In genomic region chr11:101174389-101174745, GRCm38 (mm10) we compare ENCODE assay signal across 8 mouse cellular contexts. TPM values are rescaled to one million over a fixed set of nuclear protein-coding genes. Genes with fewer than 3 reads are reported as not detected.
DNase-seq lines count a peak whose midpoint lies in the region; ATAC-seq lines count a peak whose summit lies in the region.

No protein-coding gene starts in this region.

- no peak for DNase-seq in kidney, postnatal 4 days
- peak; percentile 67 for DNase-seq in cerebellum, adult 8-10 months
- no peak for DNase-seq in gastrocnemius, adult 18-20 months (ENCODE audit: low spot score)
- DNase-seq in adrenal gland, postnatal 4 days (ENCODE audit: low spot score in 2 of 2): no peak

- no peaks in the 10 kb centered on the region; the same call in 1 of the 2 replicates for H3K79me2 ChIP-seq in macrophage (ENCODE audit: inconsistent target)

- H3K36me3 ChIP-seq in kidney, embryonic 15.5 days: no peaks in the 10 kb centered on the region
- H3K36me3 ChIP-seq in heart, embryonic 16.5 days (ENCODE audit: control insufficient read depth, insufficient read depth): no peaks in the 10 kb centered on the region
- no peaks in the 10 kb centered on the region for H3K36me3 ChIP-seq in macrophage (ENCODE audit: inconsistent target)

- H3K4me1 ChIP-seq in kidney, embryonic 15.5 days: peaks cover 80% of the 10 kb centered on the region
- H3K4me1 ChIP-seq in heart, embryonic 16.5 days (ENCODE audit: control insufficient read depth, insufficient read depth, low read length): peaks cover 46% of the 10 kb centered on the region

- peak overlapping the region; percentile 44 for H3K9ac ChIP-seq in kidney, embryonic 15.5 days
- peak overlapping the region; percentile 72 for H3K9ac ChIP-seq in heart, embryonic 16.5 days (ENCODE audit: low read length)

- H3K27me3 ChIP-seq in kidney, embryonic 15.5 days: peaks cover 46% of the 10 kb centered on the region
- H3K27me3 ChIP-seq in heart, embryonic 16.5 days (ENCODE audit: control insufficient read depth, insufficient read depth, low read length): peaks cover 12% of the 10 kb centered on the region

- peak overlapping the region; percentile 94 for H3K27ac ChIP-seq in kidney, embryonic 15.5 days
- H3K27ac ChIP-seq in heart, embryonic 16.5 days (ENCODE audit: low read length): peak overlapping the region; percentile 83
- H3K27ac ChIP-seq in macrophage: peak overlapping the region; percentile 37

- H3K4me3 ChIP-seq in kidney, embryonic 15.5 days (replicated peaks): peak overlapping the region; percentile 41
- H3K4me3 ChIP-seq in heart, embryonic 16.5 days (ENCODE audit: low read length): peak overlapping the region; percentile 45
- peak overlapping the region; percentile 22 for H3K4me3 ChIP-seq in macrophage (ENCODE audit: inconsistent target)

- peak overlapping the region; percentile 94 for H3K4me2 ChIP-seq in kidney, embryonic 15.5 days
- H3K4me2 ChIP-seq in heart, embryonic 16.5 days (ENCODE audit: low read depth, low read length): peak overlapping the region; percentile 83

- no peak for ATAC-seq in kidney, embryonic 15.5 days (replicated peaks; ENCODE audit: low FRiP score)
- no peak for ATAC-seq in heart, embryonic 16.5 days (replicated peaks; ENCODE audit: extremely low read depth, insufficient read depth, low FRiP score)
- ATAC-seq in inflammation-experienced regulatory T-cells, adult 6 months: no peak

- 28% methylated on average over 9 of the region's 9 CpGs for WGBS in kidney, embryonic 15.5 days
- 34% methylated on average over 9 of the region's 9 CpGs for WGBS in heart, embryonic 16.5 days
- WGBS in macrophage (ENCODE audit: missing documents): 36% methylated on average over 8 of the region's 9 CpGs

- no peaks in the 10 kb centered on the region for H3K9me3 ChIP-seq in kidney, embryonic 15.5 days (replicated peaks)
- no peaks in the 10 kb centered on the region for H3K9me3 ChIP-seq in heart, embryonic 16.5 days (replicated peaks; ENCODE audit: control insufficient read depth, low read length)

RNA-seq across cellular contexts. Expression of gene Ccr10, which starts 0.9 kb away (rescaled TPM):
- 0.78 and 0.82 TPM in 2 replicates for polyA plus RNA-seq in kidney, embryonic 15.5 days (2015; fragmentation: Nextera tagmentation; extraction: Ambion mirVana)
- polyA plus RNA-seq in heart, embryonic 16.5 days (2015; fragmentation: Nextera tagmentation; extraction: Ambion mirVana): 0.16 and 0.60 TPM in 2 replicates
- total RNA-seq in macrophage (2018; cell fraction: chromatin; rRNA removed): under 1 TPM in 2 of 26 experiments, not detected in 24; 0.33 to 0.47 TPM
- total RNA-seq in macrophage (2018; cell fraction: cytosol; rRNA removed): under 1 TPM in 7 of 26 experiments, not detected in 19; 0.07 to 0.24 (median 0.11) TPM
- total RNA-seq in macrophage (2018; cell fraction: nucleus; rRNA removed): under 1 TPM in 1 of 26 experiments, not detected in 25; 0.36 TPM
- polyA plus RNA-seq in macrophage (2018): not detected in 3 replicates
- under 1 TPM in 2 of 3 experiments, not detected in 1; 0.33 to 0.55 TPM for polyA plus RNA-seq in inflammation-experienced regulatory T-cells, adult 6 months (2017; shearing (Covaris generic))
- total RNA-seq in gastrocnemius, adult 18-20 months (2021): not detected
- under 1 TPM in 1 of 2 experiments, not detected in 1; 0.22 TPM for total RNA-seq in adrenal gland, postnatal 4 days (2021)

RNA-seq across cellular contexts. Expression of gene Plekhh3, which starts 3.2 kb away (rescaled TPM):
- 17.0 and 18.6 TPM in 2 replicates for polyA plus RNA-seq in kidney, embryonic 15.5 days (2015; fragmentation: Nextera tagmentation; extraction: Ambion mirVana)
- 8.7 and 11.5 TPM in 2 replicates for polyA plus RNA-seq in heart, embryonic 16.5 days (2015; fragmentation: Nextera tagmentation; extraction: Ambion mirVana)
- total RNA-seq in macrophage (2018; cell fraction: chromatin; rRNA removed): 10 to 100 TPM in 1 of 26 experiments, 1 to 10 TPM in 20, under 1 TPM in 5; 0.28 to 11.1 (median 3.6) TPM
- total RNA-seq in macrophage (2018; cell fraction: cytosol; rRNA removed): 1 to 10 TPM in 25 of 26 experiments, under 1 TPM in 1; 0.43 to 4.4 (median 2.8) TPM
- 1 to 10 TPM in 25 of 26 experiments, under 1 TPM in 1; 0.82 to 8.3 (median 3.4) TPM for total RNA-seq in macrophage (2018; cell fraction: nucleus; rRNA removed)
- 0.67 to 3.1 TPM (median 2.7 TPM) in 3 replicates for polyA plus RNA-seq in macrophage (2018)
- not detected for polyA plus RNA-seq in inflammation-experienced regulatory T-cells, adult 6 months (2017; shearing (Covaris generic))
- total RNA-seq in gastrocnemius, adult 18-20 months (2021): 10 to 100 TPM; 19.4 to 24.2 TPM
- total RNA-seq in adrenal gland, postnatal 4 days (2021): 10 to 100 TPM; 26.9 to 30.7 TPM

RNA-seq across cellular contexts. Expression of gene Cntnap1, which starts 4.0 kb away (rescaled TPM):
- polyA plus RNA-seq in kidney, embryonic 15.5 days (2015; fragmentation: Nextera tagmentation; extraction: Ambion mirVana): 1.9 and 2.0 TPM in 2 replicates
- 0.89 and 1.0 TPM in 2 replicates for polyA plus RNA-seq in heart, embryonic 16.5 days (2015; fragmentation: Nextera tagmentation; extraction: Ambion mirVana)
- total RNA-seq in macrophage (2018; cell fraction: chromatin; rRNA removed): 10 to 100 TPM in 1 of 26 experiments, 1 to 10 TPM in 25; 1.2 to 11.0 (median 5.9) TPM
- total RNA-seq in macrophage (2018; cell fraction: cytosol; rRNA removed): under 1 TPM; 0.05 to 0.71 (median 0.26) TPM
- 1 to 10 TPM in 23 of 26 experiments, under 1 TPM in 3; 0.46 to 5.0 (median 2.9) TPM for total RNA-seq in macrophage (2018; cell fraction: nucleus; rRNA removed)
- polyA plus RNA-seq in macrophage (2018): 0.17 to 0.34 TPM (median 0.27 TPM) in 3 replicates
- polyA plus RNA-seq in inflammation-experienced regulatory T-cells, adult 6 months (2017; shearing (Covaris generic)): under 1 TPM in 2 of 3 experiments, not detected in 1; 0.09 to 0.15 TPM
- total RNA-seq in gastrocnemius, adult 18-20 months (2021): 1 to 10 TPM in 1 of 2 experiments, under 1 TPM in 1; 0.82 to 1.2 TPM
- total RNA-seq in adrenal gland, postnatal 4 days (2021): 1 to 10 TPM; 3.9 to 4.1 TPM

RNA-seq across cellular contexts. Expression of gene Tubg2, which starts 18.7 kb away (rescaled TPM):
- 3.8 and 4.2 TPM in 2 replicates for polyA plus RNA-seq in kidney, embryonic 15.5 days (2015; fragmentation: Nextera tagmentation; extraction: Ambion mirVana)
- polyA plus RNA-seq in heart, embryonic 16.5 days (2015; fragmentation: Nextera tagmentation; extraction: Ambion mirVana): 3.0 and 3.3 TPM in 2 replicates
- total RNA-seq in macrophage (2018; cell fraction: chromatin; rRNA removed): under 1 TPM in 1 of 26 experiments, not detected in 25; 0.76 TPM
- total RNA-seq in macrophage (2018; cell fraction: cytosol; rRNA removed): under 1 TPM in 16 of 26 experiments, not detected in 10; 0.05 to 0.40 (median 0.13) TPM
- under 1 TPM in 1 of 26 experiments, not detected in 25; 0.30 TPM for total RNA-seq in macrophage (2018; cell fraction: nucleus; rRNA removed)
- polyA plus RNA-seq in macrophage (2018): 0.13 TPM in 1 of 3 replicates, not detected in the others
- 1 to 10 TPM; 1.2 to 1.8 (median 1.5) TPM for polyA plus RNA-seq in inflammation-experienced regulatory T-cells, adult 6 months (2017; shearing (Covaris generic))
- total RNA-seq in gastrocnemius, adult 18-20 months (2021): 1 to 10 TPM; 2.7 to 3.3 TPM
- total RNA-seq in adrenal gland, postnatal 4 days (2021): 1 to 10 TPM; 7.7 to 8.1 TPM

RNA-seq across cellular contexts. Expression of gene Ezh1, which starts 51.9 kb away (rescaled TPM):
- 22.9 and 27.0 TPM in 2 replicates for polyA plus RNA-seq in kidney, embryonic 15.5 days (2015; fragmentation: Nextera tagmentation; extraction: Ambion mirVana)
- polyA plus RNA-seq in heart, embryonic 16.5 days (2015; fragmentation: Nextera tagmentation; extraction: Ambion mirVana): 14.7 and 17.1 TPM in 2 replicates
- 100 to 1,000 TPM in 12 of 26 experiments, 10 to 100 TPM in 14; 24.4 to 183 (median 95.3) TPM for total RNA-seq in macrophage (2018; cell fraction: chromatin; rRNA removed)
- 10 to 100 TPM; 26.2 to 43.2 (median 37.0) TPM for total RNA-seq in macrophage (2018; cell fraction: cytosol; rRNA removed)
- 100 to 1,000 TPM in 5 of 26 experiments, 10 to 100 TPM in 21; 22.3 to 141 (median 64.5) TPM for total RNA-seq in macrophage (2018; cell fraction: nucleus; rRNA removed)
- 19.6 to 40.4 TPM (median 38.1 TPM) in 3 replicates for polyA plus RNA-seq in macrophage (2018)
- polyA plus RNA-seq in inflammation-experienced regulatory T-cells, adult 6 months (2017; shearing (Covaris generic)): 10 to 100 TPM; 38.0 to 70.6 (median 62.7) TPM
- 10 to 100 TPM; 25.3 to 26.3 TPM for total RNA-seq in gastrocnemius, adult 18-20 months (2021)
- 10 to 100 TPM; 38.8 to 40.3 TPM for total RNA-seq in adrenal gland, postnatal 4 days (2021)

Comparison
In these comparisons a context has a peak if more than half of its experiments do, and no peak if none do; other contexts are left out.
1. H3K27ac ChIP-seq: peak in every context shown above with its lines; median percentile 94 in kidney, embryonic 15.5 days; 83 in heart, embryonic 16.5 days; 37 in macrophage.